Mouse (Mus musculus) thymus, adult 18-20 months (tissue): Measurements from ENCODE around the gene Prim2.

ENCODE experiments used
- DNase-seq, 2 experiments: peaks; one replicate each; pipeline ENCODE4 v3.0.0; 2022; ENCODE audit warnings: mixed read lengths in 2 of 2

The Prim2 gene

DNA sequence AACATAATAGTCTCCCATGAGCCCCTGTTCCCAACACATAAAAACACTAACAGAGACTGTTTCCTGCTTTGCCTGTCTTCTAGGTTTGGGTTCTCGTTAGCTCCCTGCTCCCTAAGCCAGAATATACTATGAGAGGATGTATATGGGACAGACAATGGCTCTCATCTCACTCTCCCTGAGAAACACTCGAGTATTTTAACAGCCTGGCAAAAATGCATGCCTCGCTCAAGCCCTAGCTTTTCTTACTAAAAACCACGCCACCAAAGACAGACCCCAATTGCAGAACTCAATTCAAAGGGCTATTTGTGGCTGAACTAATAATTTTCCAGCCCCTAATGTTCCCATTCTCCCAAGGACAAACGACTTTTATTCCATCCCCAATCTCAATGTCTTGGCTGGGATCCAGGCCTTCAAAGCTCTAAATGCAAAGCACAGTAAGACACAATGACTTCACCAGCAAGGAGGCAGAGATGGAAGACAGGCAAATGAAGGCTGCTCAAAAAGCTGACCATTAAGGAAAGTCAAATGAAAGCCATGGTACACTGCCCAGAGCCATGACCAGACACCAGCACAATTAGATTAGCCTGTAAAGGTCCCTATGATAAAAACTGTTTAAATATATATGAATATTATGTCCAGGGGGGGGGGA, 70.5 kb downstream of the Prim2 start:
- no peak for DNase-seq

GRCm38 (mm10) chr1:33597043-33597442, 72.6 kb downstream of the Prim2 start:
- DNase-seq = no peak

GRCm38 (mm10) chr1:33595936-33596335, 73.7 kb downstream of the Prim2 start:
- DNase-seq = no peak

GRCm38 (mm10) chr1:33594966-33595365, 74.6 kb downstream of the Prim2 start:
- no peak for DNase-seq

DNA sequence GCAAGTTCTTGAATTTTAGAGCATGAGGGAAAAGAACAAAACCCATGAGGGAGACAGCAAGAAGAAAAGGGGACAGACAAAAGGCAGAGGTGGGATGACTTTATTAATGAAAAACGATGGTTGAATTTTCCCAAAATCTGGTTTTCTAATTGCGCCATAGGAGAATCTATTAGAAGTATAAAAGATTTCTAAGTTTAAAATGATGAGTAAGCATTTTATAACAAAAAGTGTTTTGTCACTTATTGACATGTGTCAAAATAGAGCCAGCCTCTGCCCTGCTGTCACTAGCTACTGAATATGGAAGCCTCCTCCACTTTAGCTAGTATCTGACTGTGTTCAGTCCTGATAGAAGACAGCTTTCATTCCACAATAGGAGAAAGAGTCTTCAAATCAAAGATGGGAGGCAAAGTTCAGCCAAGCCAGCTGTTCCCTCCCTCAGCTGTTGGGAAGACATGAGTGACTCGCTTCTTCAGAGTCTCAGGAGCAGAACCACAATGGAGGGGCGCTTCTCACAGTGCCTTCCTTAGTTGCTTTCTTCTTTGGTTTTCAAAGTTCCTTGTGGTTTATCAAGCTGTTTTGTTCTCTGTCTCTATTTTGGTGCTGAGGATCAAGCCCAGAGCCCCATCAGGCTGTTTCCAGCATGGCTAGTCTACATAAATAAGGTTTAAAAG, 75.7 kb downstream of the Prim2 start:
- no peak for DNase-seq

DNA sequence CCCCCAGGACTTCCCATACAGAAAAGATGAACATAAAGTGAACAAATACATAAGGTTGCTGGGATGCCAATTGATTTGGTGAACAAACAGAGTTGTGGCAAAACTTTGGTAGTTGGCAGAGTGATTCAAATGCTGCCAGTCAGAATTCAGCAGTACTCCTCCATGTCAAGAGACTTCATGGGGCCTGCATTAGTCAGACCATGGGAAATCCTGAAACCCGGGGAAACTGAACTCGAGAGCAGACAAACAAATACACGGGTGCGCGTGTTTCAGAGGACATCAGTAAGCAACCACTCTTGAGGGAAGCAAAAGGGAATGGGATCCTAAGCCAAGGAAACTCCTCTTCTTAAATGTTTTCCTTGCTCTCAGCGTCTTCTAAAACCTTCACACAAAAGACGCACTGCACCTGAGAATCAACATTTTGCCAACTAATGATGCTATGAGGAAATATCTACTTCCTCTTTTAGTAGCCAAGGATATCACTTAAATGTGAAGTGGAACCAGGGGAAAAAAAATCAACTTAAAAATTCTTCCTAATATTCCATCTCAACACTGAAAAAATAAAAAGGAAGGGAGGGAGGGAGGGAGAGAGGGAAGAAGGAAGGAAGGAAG, 77.5 kb downstream of the Prim2 start:
- DNase-seq = no peak

DNA sequence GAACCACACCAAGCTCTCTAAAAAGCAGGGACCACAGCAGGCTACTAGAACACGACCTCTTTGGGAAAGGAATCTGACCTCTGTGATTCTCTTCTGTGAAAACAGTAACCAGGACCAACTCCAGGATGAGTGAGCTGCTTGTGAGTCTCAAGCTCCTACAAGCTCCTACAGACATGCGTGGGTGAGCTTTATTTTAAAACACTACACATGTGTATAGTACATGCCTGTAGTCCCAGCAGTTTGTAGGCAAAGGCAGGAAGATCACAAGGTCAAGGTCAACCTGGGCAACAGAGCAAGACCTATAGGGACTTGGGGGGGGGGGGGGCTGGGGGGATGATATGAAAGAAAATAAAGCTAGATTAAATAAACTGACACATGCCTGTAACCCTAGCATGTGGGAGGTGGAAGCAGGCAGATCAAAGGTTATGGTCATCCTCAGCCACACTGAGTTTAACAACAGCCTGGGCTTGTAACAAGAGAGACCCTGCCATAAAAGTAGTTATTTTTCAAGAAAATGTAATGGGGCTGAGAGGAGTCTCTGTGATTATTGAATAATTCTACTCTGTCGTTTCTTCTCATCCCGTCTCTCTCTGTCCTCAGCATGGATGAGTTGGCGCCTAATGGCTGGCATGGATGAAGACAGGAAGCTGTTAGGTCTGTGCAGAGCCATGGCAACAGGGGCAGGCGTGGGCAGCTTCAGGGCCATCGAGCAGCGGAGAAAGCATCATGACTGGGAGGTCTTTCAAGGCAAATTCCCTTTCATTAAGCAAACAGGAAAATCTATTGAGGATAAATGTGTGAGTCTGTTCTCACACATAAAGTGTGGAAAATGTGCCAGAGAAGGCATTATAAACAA, 78.8 kb downstream of the Prim2 start:
- no peak for DNase-seq

- DNase-seq = no peak
Observed at GRCm38 (mm10) chr1:33589531-33589930, 80.1 kb downstream of the Prim2 start.

DNA sequence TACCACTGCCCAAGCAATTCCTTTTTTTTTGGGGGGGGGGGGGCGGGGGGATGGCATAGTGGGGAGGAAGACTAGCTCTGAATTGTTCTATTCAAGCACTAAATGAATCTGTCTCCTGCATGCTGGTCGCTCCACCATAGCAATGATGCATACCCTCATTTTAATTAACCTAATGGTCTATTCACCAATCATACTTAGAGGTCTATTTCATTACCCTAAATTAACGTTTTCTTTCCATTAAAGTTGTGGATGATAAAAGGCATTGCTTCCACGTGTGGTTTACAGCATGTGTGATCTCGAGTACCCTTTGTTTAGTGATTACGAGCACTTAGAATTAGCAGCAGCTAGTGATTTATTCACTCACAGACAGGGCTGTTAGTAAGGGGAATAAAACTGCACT, 81.0 kb downstream of the Prim2 start:
- no peak for DNase-seq

- no peak for DNase-seq
Observed at GRCm38 (mm10) chr1:33584590-33584978, 85.0 kb downstream of the Prim2 start.

DNA sequence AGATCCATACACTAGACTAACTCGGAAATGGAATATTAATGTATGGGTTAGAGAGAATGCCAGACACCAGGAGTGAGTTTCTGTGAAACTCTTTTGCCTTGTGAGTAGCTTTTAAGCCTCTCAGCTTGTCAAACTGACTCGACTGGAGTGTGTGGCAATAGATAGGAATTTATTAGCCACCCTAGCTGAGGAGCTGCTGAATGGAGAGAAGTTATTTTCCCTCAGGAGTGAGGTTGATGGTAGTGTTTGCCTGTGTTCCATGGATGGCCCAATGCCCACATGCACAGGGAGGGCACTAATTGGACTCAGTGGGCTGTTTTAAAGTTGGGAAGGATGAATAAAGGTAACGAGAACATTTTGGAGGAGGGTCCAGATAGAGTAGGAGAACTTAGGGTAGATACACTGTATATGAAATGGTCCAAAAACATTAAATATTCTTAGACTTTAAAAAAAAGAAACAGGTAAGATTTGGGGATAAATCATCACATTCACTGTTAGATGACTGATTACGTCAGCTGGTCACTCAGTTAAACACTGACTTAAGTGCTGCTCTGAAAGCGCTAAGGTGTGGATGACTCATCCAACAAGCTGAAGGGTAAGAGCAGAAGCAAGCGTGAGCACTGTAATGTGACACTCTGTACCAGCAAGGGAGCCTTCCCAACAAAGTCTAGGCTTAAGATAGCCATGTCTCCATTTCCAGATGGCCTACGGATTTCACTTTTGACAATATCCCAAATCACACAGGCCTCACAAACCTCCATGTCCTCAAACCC, 85.6 kb downstream of the Prim2 start:
- no peak for DNase-seq

GRCm38 (mm10) chr1:33578593-33578992, 91.0 kb downstream of the Prim2 start:
- DNase-seq = peak; percentile 34 to 70

GRCm38 (mm10) chr1:33574459-33574858, 95.1 kb downstream of the Prim2 start:
- no peak for DNase-seq

- DNase-seq = peak; percentile 19 to 53
Observed at GRCm38 (mm10) chr1:33565764-33566401, 103.7 kb downstream of the Prim2 start.

DNA sequence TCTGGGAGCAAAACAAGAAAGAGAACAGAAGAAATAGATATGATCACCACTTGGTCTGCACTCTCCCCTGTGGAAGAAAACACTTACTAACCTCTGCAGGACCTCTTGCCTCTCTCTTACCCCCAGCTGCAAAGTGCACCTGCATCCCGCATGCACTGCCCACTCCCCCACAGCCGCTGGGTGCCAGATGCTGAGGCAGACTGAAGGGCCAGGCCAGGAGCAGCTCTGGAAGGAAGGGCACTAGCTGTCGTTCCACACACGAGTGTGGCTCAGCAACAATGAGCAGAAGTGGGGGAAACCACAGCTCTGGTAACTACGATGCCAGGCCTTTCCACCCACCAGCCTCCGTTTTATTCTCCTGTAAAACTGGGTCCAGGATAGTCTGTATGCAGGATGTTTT, 105.6 kb downstream of the Prim2 start:
- DNase-seq = peak in 1 of 2 experiments; percentile 10

GRCm38 (mm10) chr1:33563611-33564010, 106.0 kb downstream of the Prim2 start:
- DNase-seq = no peak

- DNase-seq = no peak
Observed at GRCm38 (mm10) chr1:33556638-33557037, 113.0 kb downstream of the Prim2 start.

DNA sequence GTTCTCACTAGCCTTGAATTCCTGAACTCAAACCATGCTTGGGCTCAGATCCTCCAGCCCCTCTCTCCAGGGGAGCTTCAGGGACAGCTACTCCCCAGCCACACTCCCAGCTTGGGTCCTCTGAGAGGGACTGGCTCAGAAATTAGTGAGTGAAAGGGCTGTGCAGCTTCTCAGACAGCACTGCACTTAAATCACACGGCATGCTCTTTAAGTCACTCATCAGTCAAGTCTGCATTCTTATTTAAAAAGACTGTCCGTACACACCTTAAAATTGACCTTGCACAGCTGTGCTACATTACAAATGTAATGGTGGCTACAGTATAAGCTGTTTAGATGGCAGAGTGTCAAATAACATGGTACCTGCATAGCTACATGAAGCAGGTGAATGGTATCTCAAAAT, 114.0 kb downstream of the Prim2 start:
- no peak for DNase-seq

- DNase-seq = no peak
Observed at GRCm38 (mm10) chr1:33551350-33551749, 118.2 kb downstream of the Prim2 start.

- DNase-seq = no peak
Observed at GRCm38 (mm10) chr1:33541708-33542107, 127.9 kb downstream of the Prim2 start.

- no peak for DNase-seq
Observed at GRCm38 (mm10) chr1:33537948-33538347, 131.6 kb downstream of the Prim2 start.
